Mouse (Mus musculus): ENCODE results near the gene Nisch.

The Nisch gene

GRCm38 (mm10) chr14:31160196-31161150 is 56.3 kb downstream of the Nisch start:
- DNase-seq: no peak

GRCm38 (mm10) chr14:31145694-31146093 is 71.1 kb downstream of the Nisch start:
- DNase-seq: no peak

- peak in 1 of 2 experiments; percentile 4 for DNase-seq
Measured at GRCm38 (mm10) chr14:31141011-31141410, 75.7 kb downstream of the Nisch start.

GRCm38 (mm10) chr14:31140141-31140540 is 76.6 kb downstream of the Nisch start:
- no peak for DNase-seq

- no peak for DNase-seq
Measured at GRCm38 (mm10) chr14:31139666-31140065, 77.1 kb downstream of the Nisch start.

- DNase-seq: no peak
Measured at GRCm38 (mm10) chr14:31138897-31139429, 77.8 kb downstream of the Nisch start.

- DNase-seq: no peak
Measured at GRCm38 (mm10) chr14:31138219-31138896, 78.4 kb downstream of the Nisch start.

GRCm38 (mm10) chr14:31137791-31138190 is 79.0 kb downstream of the Nisch start:
- no peak for DNase-seq

- no peak for DNase-seq
Measured at GRCm38 (mm10) chr14:31137281-31137595, 79.5 kb downstream of the Nisch start.

GRCm38 (mm10) chr14:31136411-31137280 is 80.1 kb downstream of the Nisch start:
- DNase-seq: peak in 1 of 2 experiments; percentile 46

GRCm38 (mm10) chr14:31135495-31136410 is 81.0 kb downstream of the Nisch start:
- no peak for DNase-seq

- peak; percentile 70 to 74 for DNase-seq
Measured at GRCm38 (mm10) chr14:31134015-31135000, 82.4 kb downstream of the Nisch start.

GRCm38 (mm10) chr14:31133023-31133665 is 83.6 kb downstream of the Nisch start:
- no peak for DNase-seq

- no peak for DNase-seq
Measured at GRCm38 (mm10) chr14:31132491-31132975, 84.2 kb downstream of the Nisch start.

GRCm38 (mm10) chr14:31132031-31132430 is 84.7 kb downstream of the Nisch start:
- DNase-seq: peak; percentile 48 to 63

GRCm38 (mm10) chr14:31131272-31131821 is 85.4 kb downstream of the Nisch start:
- peak; percentile 63 to 66 for DNase-seq

- DNase-seq: peak; percentile 89 to 91
Measured at GRCm38 (mm10) chr14:31130236-31131220, 86.2 kb downstream of the Nisch start, which contains the start of gene Nt5dc2. Nt5dc2 (plus strand) TSS chr14:31131053.

All from cerebellum, postnatal 14 days (tissue).